Comparison of ENCODE assay signal across 18 mouse cellular contexts in genomic region chrX:139814018-139814635, GRCm38 (mm10). TPM values are rescaled to one million over a fixed set of nuclear protein-coding genes. Genes with fewer than 3 reads are reported as not detected.
DNase-seq lines count a peak whose midpoint lies in the region; ATAC-seq lines count a peak whose summit lies in the region.
"Had no signal": no experiment of that assay in that cellular context is flagged by ENCODE, and none has a peak within 500 bp of the region (broad histone marks: within the 10 kb centered on the region; RNA-seq: fewer than 3 reads in every experiment).

No protein-coding gene starts in this region.

- H3K9ac ChIP-seq in liver, embryonic 16.5 days (ENCODE audit: low read depth, low read length): no peak overlapping the region
- no peak overlapping the region for H3K9ac ChIP-seq in hindbrain, embryonic 16.5 days (ENCODE audit: low read depth, low read length)
- H3K9ac ChIP-seq: heart, embryonic 15.5 days; hindbrain, embryonic 15.5 days; limb, embryonic 13.5 days; neural tube, embryonic 12.5 days had no signal

- ATAC-seq in liver, embryonic 16.5 days (ENCODE audit: low read depth): peak; percentile 84
- no peak for ATAC-seq in hindbrain, embryonic 16.5 days

- intact Hi-C loops in gastrocnemius, postnatal 36 days (cut with DNase I): no loop called here

- peaks cover 16% of the 10 kb centered on the region for H3K4me1 ChIP-seq in liver, embryonic 16.5 days (ENCODE audit: control insufficient read depth, low read depth, low read length)
- no peaks in the 10 kb centered on the region for H3K4me1 ChIP-seq in hindbrain, embryonic 16.5 days (ENCODE audit: control insufficient read depth, insufficient read depth, low read depth, low read length)
- H3K4me1 ChIP-seq: heart, embryonic 15.5 days; hindbrain, embryonic 15.5 days; limb, embryonic 13.5 days; neural tube, embryonic 12.5 days had no signal

- peak overlapping the region; percentile 53; the same call in 1 of the 2 replicates for H3K27ac ChIP-seq in liver, embryonic 16.5 days (ENCODE audit: low read length)
- H3K27ac ChIP-seq in hindbrain, embryonic 16.5 days (ENCODE audit: low read depth, low read length): no peak overlapping the region
- H3K27ac ChIP-seq: heart, embryonic 15.5 days; hindbrain, embryonic 15.5 days; kidney, postnatal 0 days; limb, embryonic 13.5 days; neural tube, embryonic 12.5 days had no signal

- DNase-seq in urinary bladder, postnatal 14 days (ENCODE audit: low spot score): peak; percentile 3
- DNase-seq in urinary bladder, adult 2 months (ENCODE audit: low spot score): no peak
- DNase-seq in induced T-regulatory cell, adult 2 months (ENCODE audit: low read depth): peak; percentile 54
- DNase-seq in layer of hippocampus, adult 8-10 months (ENCODE audit: low spot score in 2 of 2): no peak
- DNase-seq in gastrocnemius, postnatal 36 days: no peak
- DNase-seq in lung, adult 18-20 months: no peak
- DNase-seq: cerebellum, adult 2 months; embryo, embryonic 11 days; midbrain, embryonic 14.5 days; thymus, postnatal 4 days had no signal

- H3K4me3 ChIP-seq in liver, embryonic 16.5 days (ENCODE audit: low read depth, low read length): no peak overlapping the region
- H3K4me3 ChIP-seq in hindbrain, embryonic 16.5 days (ENCODE audit: low read length): no peak overlapping the region
- H3K4me3 ChIP-seq: heart, embryonic 15.5 days; hindbrain, embryonic 15.5 days; limb, embryonic 13.5 days; neural tube, embryonic 12.5 days had no signal

- no peaks in the 10 kb centered on the region for H3K36me3 ChIP-seq in liver, embryonic 16.5 days (ENCODE audit: control insufficient read depth, insufficient read depth)
- H3K36me3 ChIP-seq in hindbrain, embryonic 16.5 days (ENCODE audit: control insufficient read depth, insufficient read depth, low read length): no peaks in the 10 kb centered on the region
- H3K36me3 ChIP-seq: heart, embryonic 15.5 days; hindbrain, embryonic 15.5 days; limb, embryonic 13.5 days; neural tube, embryonic 12.5 days had no signal

- WGBS in liver, embryonic 16.5 days (ENCODE audit: insufficient replicate concordance): 27% methylated on average over 8 of the region's 8 CpGs
- 96% methylated on average over 8 of the region's 8 CpGs for WGBS in hindbrain, embryonic 16.5 days

- peak overlapping the region; percentile 34 for H3K4me2 ChIP-seq in liver, embryonic 16.5 days (ENCODE audit: low read depth, low read length)
- no peak overlapping the region for H3K4me2 ChIP-seq in hindbrain, embryonic 16.5 days (ENCODE audit: low read length)
- H3K4me2 ChIP-seq: heart, embryonic 15.5 days; hindbrain, embryonic 15.5 days; limb, embryonic 13.5 days; neural tube, embryonic 12.5 days had no signal

- H3K27me3 ChIP-seq in liver, embryonic 16.5 days (ENCODE audit: control insufficient read depth, insufficient read depth, low read depth, low read length): no peaks in the 10 kb centered on the region
- H3K27me3 ChIP-seq in hindbrain, embryonic 16.5 days (replicated peaks; ENCODE audit: control insufficient read depth, insufficient read depth, low read length): peaks cover 6% of the 10 kb centered on the region; the same call in 1 of the 2 replicates
- H3K27me3 ChIP-seq: heart, embryonic 15.5 days; hindbrain, embryonic 15.5 days; neural tube, embryonic 12.5 days had no signal

- no peaks in the 10 kb centered on the region for H3K9me3 ChIP-seq in liver, embryonic 16.5 days (replicated peaks; ENCODE audit: control insufficient read depth, low read length)
- H3K9me3 ChIP-seq in hindbrain, embryonic 16.5 days (ENCODE audit: control insufficient read depth, low read length): no peaks in the 10 kb centered on the region
- H3K9me3 ChIP-seq: heart, embryonic 15.5 days; hindbrain, embryonic 15.5 days; limb, embryonic 13.5 days; neural tube, embryonic 12.5 days had no signal

RNA-seq across cellular contexts. Expression of gene Cldn2, which starts 13.5 kb away (rescaled TPM):
- polyA plus RNA-seq in urinary bladder, adult 2 months (2012; rRNA removed): 0.06 and 0.10 TPM in 2 replicates
- 0.85 and 1.8 TPM in 2 replicates for polyA plus RNA-seq in liver, embryonic 16.5 days (2015; fragmentation: Nextera tagmentation; extraction: Ambion mirVana)
- total RNA-seq in layer of hippocampus, adult 8-10 months (2022): 1 to 10 TPM in 1 of 4 experiments, under 1 TPM in 3; 0.58 to 1.2 (median 0.86) TPM
- total RNA-seq in gastrocnemius, postnatal 36 days (2021): not detected
- polyA plus RNA-seq in hindbrain, embryonic 16.5 days (2015; fragmentation: Nextera tagmentation; extraction: Ambion mirVana): 3.0 and 3.7 TPM in 2 replicates

RNA-seq across cellular contexts. Expression of gene Ripply1, which starts 32.0 kb away (rescaled TPM):
- not detected in 2 replicates for polyA plus RNA-seq in urinary bladder, adult 2 months (2012; rRNA removed)
- polyA plus RNA-seq in liver, embryonic 16.5 days (2015; fragmentation: Nextera tagmentation; extraction: Ambion mirVana): not detected in 2 replicates
- not detected for total RNA-seq in layer of hippocampus, adult 8-10 months (2022)
- total RNA-seq in gastrocnemius, postnatal 36 days (2021): not detected
- not detected in 2 replicates for polyA plus RNA-seq in hindbrain, embryonic 16.5 days (2015; fragmentation: Nextera tagmentation; extraction: Ambion mirVana)
- polyA plus RNA-seq: heart, embryonic 15.5 days; hindbrain, embryonic 15.5 days; kidney, postnatal 0 days; midbrain, embryonic 14.5 days; neural tube, embryonic 12.5 days; testis, adult 2 months had no signal

RNA-seq across cellular contexts. Expression of gene Morc4, which starts 57.4 kb away (rescaled TPM):
- polyA plus RNA-seq in urinary bladder, adult 2 months (2012; rRNA removed): 5.5 and 6.3 TPM in 2 replicates
- polyA plus RNA-seq in liver, embryonic 16.5 days (2015; fragmentation: Nextera tagmentation; extraction: Ambion mirVana): 54.8 and 64.1 TPM in 2 replicates
- total RNA-seq in layer of hippocampus, adult 8-10 months (2022): 1 to 10 TPM; 4.2 to 7.5 (median 5.2) TPM
- 1 to 10 TPM; 5.1 to 5.8 TPM for total RNA-seq in gastrocnemius, postnatal 36 days (2021)
- 2.6 and 5.3 TPM in 2 replicates for polyA plus RNA-seq in hindbrain, embryonic 16.5 days (2015; fragmentation: Nextera tagmentation; extraction: Ambion mirVana)

Comparison
In these comparisons a context has a peak if more than half of its experiments do, and no peak if none do; other contexts are left out.
1. DNase-seq: peak in urinary bladder, postnatal 14 days (single experiment) and induced T-regulatory cell, adult 2 months (single experiment); none in urinary bladder, adult 2 months (single experiment), layer of hippocampus, adult 8-10 months (0 of 2), gastrocnemius, postnatal 36 days (0 of 2) and lung, adult 18-20 months (0 of 2).